Mouse (Mus musculus) hindbrain, embryonic 15.5 days (tissue): ENCODE results near the gene Olfr745. TPM values are rescaled to one million over a fixed set of nuclear protein-coding genes. Genes with fewer than 3 reads are reported as not detected.

ENCODE experiments used
- ATAC-seq: fragments of 200-750 bp; cut with Nextera tagmentation; 2 replicates; pipeline ENCODE4 v1.8.0; 2017; ENCODE audit warnings: low read depth, moderate number of reproducible peaks, moderate TSS enrichment; ENCODE audit not compliant: low FRiP score
- H3K27ac ChIP-seq: fragments of 300-500 bp; sonication (generic); replicated peaks from 2 replicates; pipeline ENCODE4 v1.5.1; 2015; ENCODE audit warnings: mild to moderate bottlenecking, inconsistent platforms
- H3K27me3 ChIP-seq: fragments of 300-500 bp; sonication (generic); 2 replicates; pipeline ENCODE4 v1.6.1; 2015; ENCODE audit warnings: control low read depth, inconsistent platforms
- H3K36me3 ChIP-seq: fragments of 300-500 bp; sonication (generic); 2 replicates; pipeline ENCODE4 v1.6.1; 2015; ENCODE audit warnings: control low read depth, inconsistent platforms
- H3K4me1 ChIP-seq: fragments of 300-500 bp; sonication (generic); replicated peaks from 2 replicates; pipeline ENCODE4 v1.6.1; 2015; ENCODE audit warnings: control low read depth, inconsistent platforms
- H3K4me2 ChIP-seq: fragments of 300-500 bp; sonication (generic); 2 replicates; pipeline ENCODE4 v1.6.1; 2015; ENCODE audit warnings: moderate library complexity, mild to moderate bottlenecking, inconsistent platforms
- H3K4me3 ChIP-seq: fragments of 300-500 bp; sonication (generic); 2 replicates; pipeline ENCODE4 v1.5.1; 2015; ENCODE audit warnings: mild to moderate bottlenecking, inconsistent platforms
- H3K9ac ChIP-seq: fragments of 300-500 bp; sonication (generic); 2 replicates; pipeline ENCODE4 v1.6.1; 2015; ENCODE audit warnings: inconsistent platforms
- H3K9me3 ChIP-seq: fragments of 300-500 bp; sonication (generic); 2 replicates; pipeline ENCODE4 v1.6.1; 2016; ENCODE audit warnings: control low read depth, inconsistent platforms
- WGBS: fragments of 180-500 bp; shearing (Covaris S2); methylation state at CpG from one replicate; pipeline ENCODE4 v1.1.7; 2015; 5-methylcytosine and 5-hydroxymethylcytosine counted together
- polyA plus RNA-seq: library from polyadenylated mRNA; unstranded; fragments of >200 nt; fragmentation: Nextera tagmentation; extraction: Ambion mirVana; gene quantifications from 2 replicates; pipeline ENCODE4 v1.2.1, GENCODE M21; 2015

Olfr745 gene
- not detected in 2 replicates for polyA plus RNA-seq

- no peaks in the 10 kb centered on the region for H3K9me3 ChIP-seq
- H3K4me2 ChIP-seq = no peak within 1 kb of the TSS
- H3K27ac ChIP-seq = no peak within 1 kb of the TSS
- no peaks in the 10 kb centered on the region for H3K36me3 ChIP-seq
- WGBS = 88% methylated on average over 2 of the region's 2 CpGs
- H3K27me3 ChIP-seq = no peaks in the 10 kb centered on the region
- no peak for ATAC-seq
- no peak within 1 kb of the TSS for H3K4me3 ChIP-seq
- H3K9ac ChIP-seq = no peak within 1 kb of the TSS
- H3K4me1 ChIP-seq = no peaks in the 10 kb centered on the region
These were observed at the start of gene Olfr745 for GRCm38 (mm10) chr14:50639088-50639487. Olfr745 (plus strand) TSS chr14:50639388.

- H3K9ac ChIP-seq = no peak within 1 kb of the TSS
- H3K36me3 ChIP-seq = no peaks in the 10 kb centered on the region
- H3K4me2 ChIP-seq = no peak within 1 kb of the TSS
- H3K4me3 ChIP-seq = no peak within 1 kb of the TSS
- ATAC-seq = no peak
- no peaks in the 10 kb centered on the region for H3K27me3 ChIP-seq
- H3K27ac ChIP-seq = no peak within 1 kb of the TSS
- 98% methylated on average over 2 of the region's 2 CpGs for WGBS
- H3K4me1 ChIP-seq = no peaks in the 10 kb centered on the region
- H3K9me3 ChIP-seq = no peaks in the 10 kb centered on the region
These were observed 24.6 kb upstream of the Olfr745 start, which contains the start of gene Olfr744 for GRCm38 (mm10) chr14:50614579-50614978. Olfr744 (plus strand) TSS chr14:50614879.

DNA sequence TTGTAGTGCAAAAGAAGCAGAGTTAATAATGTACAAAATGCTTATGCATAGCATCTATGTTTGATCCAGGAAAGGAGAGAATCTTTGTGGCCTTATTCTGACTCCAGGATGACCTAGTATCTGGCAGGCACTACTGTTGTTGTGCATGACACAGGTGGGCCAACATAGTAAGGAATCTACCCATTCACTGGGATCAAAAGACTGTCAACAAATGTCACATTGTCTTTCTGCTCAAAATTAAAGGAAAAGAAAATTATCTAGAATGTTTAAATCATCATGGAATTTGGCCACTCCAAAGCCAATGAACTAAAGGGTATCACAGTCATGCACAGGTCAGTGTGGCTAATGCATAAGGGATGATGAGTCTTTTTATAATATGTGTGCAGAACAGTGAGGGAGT, 7.6 kb downstream of the Olfr745 start, which contains the start of gene Olfr746:
TSS of gene Olfr746 (plus strand) at position 301 of the 400 bp plus-strand sequence.
- no peak within 1 kb of the TSS for H3K9ac ChIP-seq
- no peak within 1 kb of the TSS for H3K4me2 ChIP-seq
- H3K9me3 ChIP-seq = no peaks in the 10 kb centered on the region
- H3K36me3 ChIP-seq = no peaks in the 10 kb centered on the region
- ATAC-seq = no peak
- no peak within 1 kb of the TSS for H3K4me3 ChIP-seq
- no peaks in the 10 kb centered on the region for H3K4me1 ChIP-seq
- H3K27me3 ChIP-seq = no peaks in the 10 kb centered on the region
- no peak within 1 kb of the TSS for H3K27ac ChIP-seq

DNA sequence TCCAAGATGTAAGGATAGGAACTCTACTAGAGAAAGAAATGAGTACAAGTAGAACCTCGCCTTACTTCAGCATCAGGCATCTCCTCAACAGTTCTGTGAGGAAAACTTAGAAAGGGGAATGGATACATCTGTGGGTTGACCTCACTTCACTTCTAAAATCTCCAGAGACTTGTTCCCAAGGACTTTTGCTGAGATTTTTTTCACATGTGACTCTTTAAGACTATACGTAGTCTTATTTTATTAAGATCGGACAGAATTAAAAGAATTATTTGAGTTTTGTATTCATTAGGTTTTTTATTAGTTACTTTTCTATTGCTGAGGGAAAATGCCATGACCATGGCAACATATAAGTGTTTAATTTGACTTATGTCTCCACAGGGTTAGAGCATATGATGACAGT, 53.9 kb downstream of the Olfr745 start, which contains the start of gene Olfr747:
TSS of gene Olfr747 (minus strand) at position 101 of the 400 bp plus-strand sequence.
- ATAC-seq = no peak
- Histone ChIP-seq H3K27me3 (no peaks in the 10 kb centered on the region), H3K4me3 (no peak within 1 kb of the TSS), H3K36me3 (no peaks in the 10 kb centered on the region), H3K9ac (no peak within 1 kb of the TSS), H3K4me1 (no peaks in the 10 kb centered on the region), H3K4me2 (no peak within 1 kb of the TSS), H3K9me3 (no peaks in the 10 kb centered on the region), H3K27ac (no peak within 1 kb of the TSS)
- 96% methylated on average over 3 of the region's 3 CpGs for WGBS

Other genes with a start within 250 kb of the Olfr745 start
- not detected in 2 replicates for gene Olfr738, start 231.8 kb upstream of the Olfr745 start, polyA plus RNA-seq
- gene Olfr739, start 220.8 kb upstream of the Olfr745 start, polyA plus RNA-seq = not detected in 2 replicates
- gene Olfr740, start 193.8 kb upstream of the Olfr745 start, polyA plus RNA-seq = not detected in 2 replicates
- gene Olfr741, start 166.7 kb upstream of the Olfr745 start, polyA plus RNA-seq = not detected in 2 replicates
- not detected in 2 replicates for gene Olfr742, start 135.8 kb upstream of the Olfr745 start, polyA plus RNA-seq
- not detected in 2 replicates for gene Olfr743, start 117.5 kb upstream of the Olfr745 start, polyA plus RNA-seq
- gene Olfr744, start 24.5 kb upstream of the Olfr745 start, polyA plus RNA-seq = not detected in 2 replicates
- not detected in 2 replicates for gene Olfr746, start 7.7 kb downstream of the Olfr745 start, polyA plus RNA-seq
- not detected in 2 replicates for gene Olfr747, start 53.8 kb downstream of the Olfr745 start, polyA plus RNA-seq
- gene Olfr748, start 68.0 kb downstream of the Olfr745 start, polyA plus RNA-seq = not detected in 2 replicates
- gene Olfr749, start 105.7 kb downstream of the Olfr745 start, polyA plus RNA-seq = not detected in 2 replicates
- 121 and 127 TPM in 2 replicates for gene Ttc5, start 146.1 kb downstream of the Olfr745 start, polyA plus RNA-seq
- not detected in 2 replicates for gene Ccnb1ip1, start 168.3 kb downstream of the Olfr745 start, polyA plus RNA-seq
- gene Parp2, start 168.5 kb downstream of the Olfr745 start, polyA plus RNA-seq = 44.3 and 45.4 TPM in 2 replicates
- 2.0 and 2.9 TPM in 2 replicates for gene Tep1, start 231.2 kb downstream of the Olfr745 start, polyA plus RNA-seq